Mouse (Mus musculus): ENCODE data around the gene Fbxo3.
"Not testable (repeated sequence)": the region's sequence is repeated elsewhere in the genome, so short reads cannot be mapped to it uniquely, and the experiment has no call there.

Gene Fbxo3

GRCm38 (mm10) chr2:104096256-104096655 lies 68.7 kb downstream of the Fbxo3 start:
- no peak for DNase-seq (ENCODE audit: low spot score in 2 of 2)

GRCm38 (mm10) chr2:104096796-104097195 lies 69.3 kb downstream of the Fbxo3 start:
- not testable (repeated sequence) for DNase-seq (ENCODE audit: low spot score in 2 of 2)

- DNase-seq (ENCODE audit: low spot score in 2 of 2): not testable (repeated sequence)
Measured at GRCm38 (mm10) chr2:104097396-104097795, 69.9 kb downstream of the Fbxo3 start.

- no peak for DNase-seq (ENCODE audit: low spot score in 2 of 2)
Measured at GRCm38 (mm10) chr2:104098529-104099230, 71.2 kb downstream of the Fbxo3 start.

- DNase-seq (ENCODE audit: low spot score in 2 of 2): no peak
Measured at GRCm38 (mm10) chr2:104099231-104099585, 71.7 kb downstream of the Fbxo3 start.

GRCm38 (mm10) chr2:104099946-104100345 lies 72.4 kb downstream of the Fbxo3 start:
- no peak for DNase-seq (ENCODE audit: low spot score in 2 of 2)

- DNase-seq (ENCODE audit: low spot score in 2 of 2): no peak
Measured at GRCm38 (mm10) chr2:104104800-104105199, 77.3 kb downstream of the Fbxo3 start.

- not testable (repeated sequence) for DNase-seq (ENCODE audit: low spot score in 2 of 2)
Measured at GRCm38 (mm10) chr2:104109021-104109420, 81.5 kb downstream of the Fbxo3 start.

- DNase-seq (ENCODE audit: low spot score in 2 of 2): no peak
Measured at GRCm38 (mm10) chr2:104109528-104109927, 82.0 kb downstream of the Fbxo3 start.

GRCm38 (mm10) chr2:104110031-104110430 lies 82.5 kb downstream of the Fbxo3 start:
- no peak for DNase-seq (ENCODE audit: low spot score in 2 of 2)

- not testable (repeated sequence) for DNase-seq (ENCODE audit: low spot score in 2 of 2)
Measured at GRCm38 (mm10) chr2:104111170-104111797, 83.8 kb downstream of the Fbxo3 start.
